Mouse (Mus musculus) embryonic facial prominence, embryonic 11.5 days (tissue): ENCODE results near the gene Zan. TPM values are rescaled to one million over a fixed set of nuclear protein-coding genes. Genes with fewer than 3 reads are reported as not detected.

Experiments used
- ATAC-seq: fragments of 200-750 bp; cut with Nextera tagmentation; replicated peaks from 2 replicates; pipeline ENCODE4 v1.8.0; 2017; ENCODE audit warnings: low read depth; ENCODE audit not compliant: insufficient number of reproducible peaks, low FRiP score, low TSS enrichment
- DNase-seq: peaks from one replicate; pipeline ENCODE4 v3.0.0-alpha.2; 2015; ENCODE audit warnings: low spot score
- H3K27ac ChIP-seq: fragments of 300-500 bp; sonication (generic); replicated peaks from 2 replicates; pipeline ENCODE4 v1.5.1; 2014; ENCODE audit warnings: mild to moderate bottlenecking, low read depth, low read length, control low read depth
- H3K27me3 ChIP-seq: fragments of 300-500 bp; sonication (generic); 2 replicates; pipeline ENCODE4 v1.6.1; 2014; ENCODE audit warnings: mild to moderate bottlenecking, low read length, moderate library complexity, mixed read lengths; ENCODE audit not compliant: control insufficient read depth, insufficient read depth
- H3K36me3 ChIP-seq: fragments of 300-500 bp; sonication (generic); replicated peaks from 2 replicates; pipeline ENCODE4 v1.6.1; 2014; ENCODE audit warnings: low read depth, mild to moderate bottlenecking, low read length, moderate library complexity, mixed read lengths; ENCODE audit not compliant: control insufficient read depth, insufficient read depth
- H3K4me1 ChIP-seq: fragments of 300-500 bp; sonication (generic); 2 replicates; pipeline ENCODE4 v1.6.1; 2014; ENCODE audit warnings: low read length, mixed read lengths; ENCODE audit not compliant: control insufficient read depth, insufficient read depth
- H3K4me2 ChIP-seq: fragments of 300-500 bp; sonication (generic); 2 replicates; pipeline ENCODE4 v1.6.1; 2014; ENCODE audit warnings: low read depth, mild to moderate bottlenecking, control low read depth, low read length, moderate library complexity
- H3K4me3 ChIP-seq: fragments of 300-500 bp; sonication (generic); 2 replicates; pipeline ENCODE4 v1.5.1; 2014; ENCODE audit warnings: low read depth, low read length, control low read depth
- H3K9ac ChIP-seq: fragments of 300-500 bp; sonication (generic); replicated peaks from 2 replicates; pipeline ENCODE4 v1.6.1; 2014; ENCODE audit warnings: mild to moderate bottlenecking, control low read depth, low read length
- H3K9me3 ChIP-seq: fragments of 300-500 bp; sonication (generic); replicated peaks from 2 replicates; pipeline ENCODE4 v1.6.1; 2016; ENCODE audit warnings: mild to moderate bottlenecking, low read length, inconsistent platforms, mixed read lengths; ENCODE audit not compliant: control insufficient read depth
- WGBS: fragments of 180-500 bp; shearing (Covaris S2); extraction: QIAGEN DNeasy Blood & Tissue Kit; methylation state at CpG from one replicate; pipeline ENCODE4 v1.1.7; 2014; 5-methylcytosine and 5-hydroxymethylcytosine counted together
- polyA plus RNA-seq: library from polyadenylated mRNA; unstranded; fragments of >200 nt; fragmentation: Nextera tagmentation; extraction: Ambion mirVana; gene quantifications from 2 replicates; pipeline ENCODE4 v1.2.1, GENCODE M21; 2014

The Zan gene
- polyA plus RNA-seq, 1 experiment from 2014 or later: 0.06 TPM

- Histone ChIP-seq H3K36me3 (no peaks in the 10 kb centered on the region), H3K4me1 (no peaks in the 10 kb centered on the region), H3K27ac (no peak overlapping the region), H3K4me2 (no peak overlapping the region), H3K9me3 (no peaks in the 10 kb centered on the region), H3K9ac (no peak overlapping the region), H3K27me3 (no peaks in the 10 kb centered on the region), H3K4me3 (no peak overlapping the region)
- WGBS: 74% methylated on average over 9 of the region's 9 CpGs
- no peak for DNase-seq
- ATAC-seq: no peak
These were observed 57.8 kb downstream of the Zan start for GRCm38 (mm10) chr5:137419105-137419504.

GRCm38 (mm10) chr5:137414253-137414652 is 62.6 kb downstream of the Zan start:
- H3K9ac ChIP-seq: no peak overlapping the region
- no peaks in the 10 kb centered on the region for H3K4me1 ChIP-seq
- no peaks in the 10 kb centered on the region for H3K27me3 ChIP-seq
- WGBS: 41% methylated on average over 5 of the region's 5 CpGs
- H3K36me3 ChIP-seq: no peaks in the 10 kb centered on the region
- H3K27ac ChIP-seq: no peak overlapping the region
- no peak for ATAC-seq
- DNase-seq: no peak
- H3K9me3 ChIP-seq: no peaks in the 10 kb centered on the region
- H3K4me3 ChIP-seq: no peak overlapping the region
- H3K4me2 ChIP-seq: no peak overlapping the region

GRCm38 (mm10) chr5:137411235-137411634 is 65.6 kb downstream of the Zan start:
- no peak overlapping the region for H3K4me2 ChIP-seq
- H3K4me1 ChIP-seq: peaks cover 4% of the 10 kb centered on the region; the same call in 1 of the 2 replicates
- no peak overlapping the region for H3K4me3 ChIP-seq
- DNase-seq: no peak
- 68% methylated on average over 8 of the region's 8 CpGs for WGBS
- H3K27ac ChIP-seq: no peak overlapping the region
- H3K9me3 ChIP-seq: no peaks in the 10 kb centered on the region
- H3K36me3 ChIP-seq: no peaks in the 10 kb centered on the region
- H3K27me3 ChIP-seq: no peaks in the 10 kb centered on the region
- ATAC-seq: no peak
- no peak overlapping the region for H3K9ac ChIP-seq

- no peaks in the 10 kb centered on the region for H3K9me3 ChIP-seq
- no peak overlapping the region for H3K4me2 ChIP-seq
- H3K36me3 ChIP-seq: no peaks in the 10 kb centered on the region
- H3K9ac ChIP-seq: no peak overlapping the region
- WGBS: 86% methylated on average over 3 of the region's 3 CpGs
- H3K4me1 ChIP-seq: peaks cover 4% of the 10 kb centered on the region; the same call in 1 of the 2 replicates
- H3K27me3 ChIP-seq: no peaks in the 10 kb centered on the region
- DNase-seq (no peak), ATAC-seq (no peak)
- no peak overlapping the region for H3K4me3 ChIP-seq
- H3K27ac ChIP-seq: no peak overlapping the region
These were observed 66.3 kb downstream of the Zan start for GRCm38 (mm10) chr5:137410549-137410948.

DNA sequence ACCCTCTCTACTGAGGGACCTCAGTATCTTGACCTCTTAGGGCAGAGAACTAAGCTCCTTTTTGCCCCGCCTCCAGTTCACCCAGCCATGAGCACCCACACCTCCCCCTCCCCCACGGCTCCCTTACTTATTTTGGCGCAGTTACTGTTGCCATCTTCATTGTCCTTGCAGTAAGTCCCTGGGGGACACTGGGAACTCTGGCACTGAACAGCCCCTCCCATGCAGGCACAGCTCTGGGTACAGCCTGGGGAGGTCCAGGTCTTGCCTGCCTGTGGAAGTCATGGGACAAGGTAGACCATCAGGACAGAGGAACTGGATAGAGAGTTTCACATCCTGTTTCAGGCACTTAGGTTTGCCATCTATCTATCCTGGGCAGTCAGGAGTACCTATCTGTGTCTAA is 66.8 kb downstream of the Zan start:
- Histone ChIP-seq H3K9me3 (no peaks in the 10 kb centered on the region), H3K9ac (no peak overlapping the region), H3K27ac (no peak overlapping the region), H3K4me3 (no peak overlapping the region), H3K27me3 (no peaks in the 10 kb centered on the region), H3K4me2 (no peak overlapping the region), H3K36me3 (no peaks in the 10 kb centered on the region), H3K4me1 (peaks cover 4% of the 10 kb centered on the region; the same call in 1 of the 2 replicates)
- WGBS: 67% methylated on average over 3 of the region's 3 CpGs
- ATAC-seq (no peak), DNase-seq (no peak)

DNA sequence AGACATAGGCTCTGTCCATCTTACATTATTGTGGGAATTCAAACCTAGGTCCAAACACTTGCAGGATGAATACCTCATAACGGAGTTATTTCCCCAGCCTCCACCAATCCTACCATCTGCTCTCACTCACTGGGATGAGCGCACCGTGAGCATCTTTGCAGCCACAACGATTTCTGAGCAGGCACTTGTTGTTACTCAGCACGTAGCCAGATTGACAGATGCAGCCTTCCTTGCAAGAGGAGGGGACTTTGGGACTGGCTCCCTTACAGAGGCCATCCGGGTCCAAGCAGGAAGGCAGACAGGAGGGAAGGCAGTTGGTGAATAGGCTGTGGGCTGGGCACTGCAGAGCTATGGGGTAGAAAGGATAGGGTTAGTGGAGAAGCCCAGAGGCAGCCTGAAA is 67.4 kb downstream of the Zan start:
- no peaks in the 10 kb centered on the region for H3K27me3 ChIP-seq
- no peak for DNase-seq
- 69% methylated on average over 6 of the region's 6 CpGs for WGBS
- H3K4me1 ChIP-seq: peaks cover 4% of the 10 kb centered on the region; the same call in 1 of the 2 replicates
- ATAC-seq: no peak
- H3K9ac ChIP-seq: no peak overlapping the region
- H3K27ac ChIP-seq: no peak overlapping the region
- no peak overlapping the region for H3K4me3 ChIP-seq
- no peaks in the 10 kb centered on the region for H3K36me3 ChIP-seq
- H3K4me2 ChIP-seq: no peak overlapping the region
- H3K9me3 ChIP-seq: no peaks in the 10 kb centered on the region

DNA sequence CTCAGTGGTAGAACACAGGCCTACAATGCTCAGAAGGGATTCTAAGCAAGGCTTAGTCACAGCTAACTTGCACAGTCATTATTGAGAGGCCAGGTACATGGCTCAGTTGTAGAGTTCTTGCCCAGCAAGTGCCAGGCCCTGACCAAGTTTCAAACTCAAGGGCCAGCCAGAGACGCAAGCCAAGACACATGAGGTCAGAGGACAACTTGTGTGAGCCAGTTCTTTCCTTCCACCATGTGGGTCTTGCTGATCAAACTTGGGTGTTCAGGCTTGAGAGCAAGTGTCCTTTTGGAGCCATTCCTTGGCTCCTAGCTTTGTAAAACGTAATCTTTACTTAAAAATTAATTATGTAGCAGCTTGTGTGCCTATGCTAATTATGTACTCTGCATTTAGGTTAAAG is 72.8 kb downstream of the Zan start:
- no peaks in the 10 kb centered on the region for H3K36me3 ChIP-seq
- DNase-seq: no peak
- H3K27ac ChIP-seq: no peak overlapping the region
- H3K9ac ChIP-seq: no peak overlapping the region
- 75% methylated on average over 2 of the region's 2 CpGs for WGBS
- H3K9me3 ChIP-seq: no peaks in the 10 kb centered on the region
- no peak overlapping the region for H3K4me2 ChIP-seq
- H3K4me3 ChIP-seq: no peak overlapping the region
- peaks cover 4% of the 10 kb centered on the region; the same call in 1 of the 2 replicates for H3K4me1 ChIP-seq
- H3K27me3 ChIP-seq: no peaks in the 10 kb centered on the region
- no peak for ATAC-seq

DNA sequence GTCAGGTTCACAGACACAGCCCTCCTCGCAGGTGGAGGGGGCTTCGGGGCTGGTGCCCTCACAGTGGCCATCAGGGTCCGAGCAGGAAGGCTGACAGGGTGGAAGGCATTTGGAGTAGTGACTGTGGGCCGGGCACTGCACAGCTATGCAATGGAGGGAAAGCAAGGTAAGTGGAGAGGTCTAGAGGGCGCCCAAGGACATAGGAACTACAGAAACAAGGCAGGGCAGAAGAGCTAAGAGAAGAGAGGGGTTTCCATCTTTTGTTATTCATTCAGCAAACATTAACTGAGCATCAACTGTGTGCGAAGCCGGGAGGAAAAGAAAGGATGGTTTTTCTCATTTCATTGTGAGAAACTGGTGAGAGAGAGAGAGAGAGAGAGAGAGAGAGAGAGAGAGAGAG is 82.4 kb downstream of the Zan start:
- Histone ChIP-seq H3K4me3 (no peak overlapping the region), H3K27ac (no peak overlapping the region), H3K9ac (no peak overlapping the region), H3K27me3 (no peaks in the 10 kb centered on the region), H3K36me3 (no peaks in the 10 kb centered on the region), H3K4me1 (no peaks in the 10 kb centered on the region), H3K4me2 (no peak overlapping the region), H3K9me3 (no peaks in the 10 kb centered on the region)
- 48% methylated on average over 7 of the region's 7 CpGs for WGBS
- ATAC-seq (no peak), DNase-seq (no peak)
